Mouse (Mus musculus) left cerebral cortex, adult 8-10 months (tissue): ENCODE results near the gene Med19. TPM values are rescaled to one million over a fixed set of nuclear protein-coding genes. Genes with fewer than 3 reads are reported as not detected.
A peak's percentile ranks its signal among the peaks of the same experiment; 100 is the strongest.
"Not testable (repeated sequence)": the region's sequence is repeated elsewhere in the genome, so short reads cannot be mapped to it uniquely, and the experiment has no call there.

Experiments
- DNase-seq, 2 experiments: peaks; one replicate each; pipeline ENCODE4 v3.0.0; 2022; ENCODE audit warnings: low spot score in 2 of 2
- total RNA-seq, 4 experiments: library from RNA; stranded (reverse); gene quantifications; 2 replicates each; pipeline ENCODE4 v1.2.4; 2022

The Med19 gene
- total RNA-seq, 4 experiments from 2014 or later = 31.6 to 37.0 (median 32.9) TPM

- no peak for DNase-seq
Measured at GRCm38 (mm10) chr2:84716423-84717355, 38.5 kb downstream of the Med19 start.

- no peak for DNase-seq
Measured at GRCm38 (mm10) chr2:84717357-84717756, 39.2 kb downstream of the Med19 start.

- no peak for DNase-seq
Measured at GRCm38 (mm10) chr2:84720718-84721117, 42.5 kb downstream of the Med19 start.

- DNase-seq = no peak
Measured at GRCm38 (mm10) chr2:84721182-84721581, 43.0 kb downstream of the Med19 start.

GRCm38 (mm10) chr2:84723856-84724255 lies 45.7 kb downstream of the Med19 start:
- no peak for DNase-seq

- no peak for DNase-seq
Measured at GRCm38 (mm10) chr2:84725770-84726169, 47.6 kb downstream of the Med19 start.

GRCm38 (mm10) chr2:84726716-84727115 lies 48.5 kb downstream of the Med19 start:
- no peak for DNase-seq

- peak; percentile 94 to 96 for DNase-seq
Measured at GRCm38 (mm10) chr2:84727172-84727858, 49.1 kb downstream of the Med19 start, which contains the start of gene Clp1. Gene Clp1 (minus strand): TSS chr2:84727350.

- DNase-seq = not testable (repeated sequence)
Measured at GRCm38 (mm10) chr2:84728191-84728590, 50.0 kb downstream of the Med19 start.

- DNase-seq = no peak
Measured at GRCm38 (mm10) chr2:84731206-84731605, 53.0 kb downstream of the Med19 start.

- DNase-seq = no peak
Measured at GRCm38 (mm10) chr2:84732394-84732793, 54.2 kb downstream of the Med19 start.

GRCm38 (mm10) chr2:84733579-84734300 lies 55.5 kb downstream of the Med19 start, which contains the start of gene Ypel4:
Gene Ypel4 (plus strand): TSS chr2:84734058.
- peak; percentile 63 to 78 for DNase-seq

GRCm38 (mm10) chr2:84734351-84734864 lies 56.2 kb downstream of the Med19 start:
- DNase-seq = peak in 1 of 2 experiments; percentile 27

- no peak for DNase-seq
Measured at GRCm38 (mm10) chr2:84734919-84735318, 56.7 kb downstream of the Med19 start.

GRCm38 (mm10) chr2:84735346-84735920 lies 57.2 kb downstream of the Med19 start:
- no peak for DNase-seq

- DNase-seq = no peak
Measured at GRCm38 (mm10) chr2:84736312-84737161, 58.3 kb downstream of the Med19 start.

- DNase-seq = no peak
Measured at GRCm38 (mm10) chr2:84737451-84737925, 59.3 kb downstream of the Med19 start.
